Mouse (Mus musculus) liver, embryonic 16.5 days (tissue): ENCODE results near the gene Hsdl2. TPM values are rescaled to one million over a fixed set of nuclear protein-coding genes. Genes with fewer than 3 reads are reported as not detected.

Experiments
- ATAC-seq: fragments of 200-750 bp; cut with Nextera tagmentation; 2 replicates; pipeline ENCODE4 v1.8.0; 2017; ENCODE audit warnings: low read depth, mild to moderate bottlenecking, moderate number of reproducible peaks, moderate library complexity
- H3K27ac ChIP-seq: fragments of 300-500 bp; sonication (generic); 2 replicates; pipeline ENCODE4 v1.5.1; 2014; ENCODE audit warnings: mild to moderate bottlenecking, low read length
- H3K27me3 ChIP-seq: fragments of 300-500 bp; sonication (generic); 2 replicates; pipeline ENCODE4 v1.6.1; 2014; ENCODE audit warnings: low read depth, low read length, mixed read lengths; ENCODE audit not compliant: control insufficient read depth, insufficient read depth
- H3K36me3 ChIP-seq: fragments of 300-500 bp; sonication (generic); 2 replicates; pipeline ENCODE4 v1.6.1; 2014; ENCODE audit warnings: mild to moderate bottlenecking; ENCODE audit not compliant: control insufficient read depth, insufficient read depth
- H3K4me1 ChIP-seq: fragments of 300-500 bp; sonication (generic); 2 replicates; pipeline ENCODE4 v1.6.1; 2014; ENCODE audit warnings: low read depth, low read length, mixed read lengths; ENCODE audit not compliant: control insufficient read depth
- H3K4me2 ChIP-seq: fragments of 300-500 bp; sonication (generic); 2 replicates; pipeline ENCODE4 v1.6.1; 2014; ENCODE audit warnings: low read depth, low read length, mixed read lengths
- H3K4me3 ChIP-seq: fragments of 300-500 bp; sonication (generic); 2 replicates; pipeline ENCODE4 v1.5.1; 2014; ENCODE audit warnings: low read depth, mild to moderate bottlenecking, low read length
- H3K9ac ChIP-seq: fragments of 300-500 bp; sonication (generic); 2 replicates; pipeline ENCODE4 v1.6.1; 2014; ENCODE audit warnings: low read depth, low read length
- H3K9me3 ChIP-seq: fragments of 300-500 bp; sonication (generic); replicated peaks from 2 replicates; pipeline ENCODE4 v1.6.1; 2016; ENCODE audit warnings: low read length; ENCODE audit not compliant: control insufficient read depth
- WGBS: fragments of 180-500 bp; shearing (Covaris S2); extraction: QIAGEN DNeasy Blood & Tissue Kit; methylation state at CpG from one replicate; pipeline ENCODE4 v1.1.7; 2014; ENCODE audit not compliant: insufficient replicate concordance; 5-methylcytosine and 5-hydroxymethylcytosine counted together
- polyA plus RNA-seq: library from polyadenylated mRNA; unstranded; fragments of >200 nt; fragmentation: Nextera tagmentation; extraction: Ambion mirVana; gene quantifications from 2 replicates; pipeline ENCODE4 v1.2.1, GENCODE M21; 2015

Gene Hsdl2
- polyA plus RNA-seq, 1 experiment from 2014 or later = 20.9 TPM

GRCm38 (mm10) chr4:59548011-59548559 is 33.3 kb upstream of the Hsdl2 start:
- H3K27me3 ChIP-seq = no peaks in the 10 kb centered on the region
- H3K27ac ChIP-seq = peak overlapping the region; percentile 100
- H3K4me1 ChIP-seq = peaks cover 17% of the 10 kb centered on the region
- WGBS = under 1% methylated on average over 18 of the region's 18 CpGs
- no peaks in the 10 kb centered on the region for H3K36me3 ChIP-seq
- H3K4me3 ChIP-seq = peak overlapping the region; percentile 99
- peak overlapping the region; percentile 100 for H3K9ac ChIP-seq
- no peak for ATAC-seq
- H3K4me2 ChIP-seq = peak overlapping the region; percentile 98
- H3K9me3 ChIP-seq = no peaks in the 10 kb centered on the region

- no peaks in the 10 kb centered on the region for H3K27me3 ChIP-seq
- peak overlapping the region; percentile 98 for H3K4me2 ChIP-seq
- under 1% methylated on average over 83 of the region's 83 CpGs for WGBS
- peak overlapping the region; percentile 99 for H3K4me3 ChIP-seq
- peaks cover 17% of the 10 kb centered on the region for H3K4me1 ChIP-seq
- H3K9me3 ChIP-seq = no peaks in the 10 kb centered on the region
- H3K27ac ChIP-seq = peak overlapping the region; percentile 100
- H3K36me3 ChIP-seq = no peaks in the 10 kb centered on the region
- peak; percentile 72 for ATAC-seq
- H3K9ac ChIP-seq = peak overlapping the region; percentile 100
These were observed 32.7 kb upstream of the Hsdl2 start for GRCm38 (mm10) chr4:59548560-59549174.

- H3K36me3 ChIP-seq = no peaks in the 10 kb centered on the region
- peak within 1 kb of the TSS; percentile 99 for H3K4me3 ChIP-seq
- H3K9ac ChIP-seq = peak within 1 kb of the TSS; percentile 100
- whole genome bisulfite sequencing = under 1% methylated on average over 65 of the region's 83 CpGs
- peaks cover 17% of the 10 kb centered on the region for H3K4me1 ChIP-seq
- peak within 1 kb of the TSS; percentile 100 for H3K27ac ChIP-seq
- no peaks in the 10 kb centered on the region for H3K27me3 ChIP-seq
- ATAC-seq = peak; percentile 90
- H3K9me3 ChIP-seq = no peaks in the 10 kb centered on the region
- peak within 1 kb of the TSS; percentile 98 for H3K4me2 ChIP-seq
These were observed 32.0 kb upstream of the Hsdl2 start, which contains the start of gene Ptbp3 for GRCm38 (mm10) chr4:59549175-59549976. TSS of gene Ptbp3 (minus strand) at chr4:59549364.

GRCm38 (mm10) chr4:59549977-59550560 is 31.3 kb upstream of the Hsdl2 start:
- H3K27me3 ChIP-seq = no peaks in the 10 kb centered on the region
- H3K4me3 ChIP-seq = peak overlapping the region; percentile 99
- WGBS = 9% methylated on average over 11 of the region's 11 CpGs
- peak overlapping the region; percentile 98 for H3K4me2 ChIP-seq
- peaks cover 15% of the 10 kb centered on the region for H3K4me1 ChIP-seq
- H3K36me3 ChIP-seq = no peaks in the 10 kb centered on the region
- peak overlapping the region; percentile 99 for H3K9ac ChIP-seq
- H3K9me3 ChIP-seq = no peaks in the 10 kb centered on the region
- ATAC-seq = no peak
- peak overlapping the region; percentile 98 for H3K27ac ChIP-seq

- 78% methylated on average over 1 of the region's 1 CpGs for WGBS
- ATAC-seq = no peak
- H3K27ac ChIP-seq = no peak overlapping the region
These were observed 29.5 kb upstream of the Hsdl2 start for GRCm38 (mm10) chr4:59551901-59552300.

GRCm38 (mm10) chr4:59552835-59553234 is 28.5 kb upstream of the Hsdl2 start:
- ATAC-seq = no peak
- Histone ChIP-seq H3K4me2 (no peak overlapping the region), H3K9me3 (no peaks in the 10 kb centered on the region), H3K4me3 (no peak overlapping the region), H3K27ac (no peak overlapping the region), H3K4me1 (peaks cover 13% of the 10 kb centered on the region), H3K9ac (no peak overlapping the region), H3K36me3 (no peaks in the 10 kb centered on the region), H3K27me3 (no peaks in the 10 kb centered on the region)
- WGBS = 76% methylated on average over 5 of the region's 5 CpGs

More at GRCm38 (mm10) chr4:59551901-59552300, 29.5 kb upstream of the Hsdl2 start:
- H3K36me3 ChIP-seq = no peaks in the 10 kb centered on the region
- H3K27me3 ChIP-seq = no peaks in the 10 kb centered on the region
- peaks cover 14% of the 10 kb centered on the region for H3K4me1 ChIP-seq
- no peaks in the 10 kb centered on the region for H3K9me3 ChIP-seq
- H3K4me2 ChIP-seq = no peak overlapping the region
- H3K9ac ChIP-seq = no peak overlapping the region
- no peak overlapping the region for H3K4me3 ChIP-seq

- Histone ChIP-seq H3K9ac (0 out of 2 replicates have a peak overlapping the region, but pooled peaks have one; percentile 14), H3K4me1 (peaks cover 18% of the 10 kb centered on the region), H3K36me3 (no peaks in the 10 kb centered on the region), H3K9me3 (no peaks in the 10 kb centered on the region), H3K27me3 (no peaks in the 10 kb centered on the region), H3K4me3 (no peak overlapping the region), H3K4me2 (no peak overlapping the region), H3K27ac (peak overlapping the region; percentile 23; the same call in 1 of the 2 replicates)
- 50% methylated on average over 3 of the region's 3 CpGs for WGBS
- no peak for ATAC-seq
These were observed 27.8 kb upstream of the Hsdl2 start for GRCm38 (mm10) chr4:59553576-59553975.

- no peak overlapping the region for H3K9ac ChIP-seq
- peak; percentile 72 for ATAC-seq
These were observed 26.2 kb upstream of the Hsdl2 start for GRCm38 (mm10) chr4:59555177-59555576.

More at GRCm38 (mm10) chr4:59555177-59555576, 26.2 kb upstream of the Hsdl2 start:
- Histone ChIP-seq H3K27me3 (no peaks in the 10 kb centered on the region), H3K36me3 (no peaks in the 10 kb centered on the region), H3K27ac (no peak overlapping the region), H3K4me1 (peaks cover 18% of the 10 kb centered on the region), H3K4me3 (no peak overlapping the region), H3K9me3 (no peaks in the 10 kb centered on the region), H3K4me2 (0 out of 2 replicates have a peak overlapping the region, but pooled peaks have one; percentile 9)
